Mouse (Mus musculus) limb, embryonic 11.5 days (tissue): ENCODE results near the gene Kat6b. TPM values are rescaled to one million over a fixed set of nuclear protein-coding genes. Genes with fewer than 3 reads are reported as not detected.

Source experiments
- ATAC-seq: fragments of 200-750 bp; cut with Nextera tagmentation; 2 replicates; pipeline ENCODE4 v1.8.0; 2017; ENCODE audit warnings: low read depth; ENCODE audit not compliant: insufficient number of reproducible peaks, low FRiP score, low TSS enrichment
- DNase-seq: peaks from one replicate; pipeline ENCODE4 v3.0.0-alpha.2; 2015; ENCODE audit warnings: low spot score
- H3K27ac ChIP-seq: fragments of 300-500 bp; sonication (generic); replicated peaks from 2 replicates; pipeline ENCODE4 v1.5.1; 2014; ENCODE audit warnings: low read depth, mild to moderate bottlenecking, low read length
- H3K27me3 ChIP-seq: fragments of 300-500 bp; sonication (generic); 2 replicates; pipeline ENCODE4 v1.6.1; 2014; ENCODE audit warnings: mild to moderate bottlenecking, low read length, mixed read lengths; ENCODE audit not compliant: control insufficient read depth, insufficient read depth
- H3K36me3 ChIP-seq: fragments of 300-500 bp; sonication (generic); 2 replicates; pipeline ENCODE4 v1.6.1; 2014; ENCODE audit warnings: mild to moderate bottlenecking, low read length, moderate library complexity, mixed read lengths; ENCODE audit not compliant: control insufficient read depth, insufficient read depth
- H3K4me1 ChIP-seq: fragments of 300-500 bp; sonication (generic); 2 replicates; pipeline ENCODE4 v1.6.1; 2014; ENCODE audit warnings: low read length, mixed read lengths; ENCODE audit not compliant: control insufficient read depth, insufficient read depth
- H3K4me2 ChIP-seq: fragments of 300-500 bp; sonication (generic); 2 replicates; pipeline ENCODE4 v1.6.1; 2014; ENCODE audit warnings: low read depth, mild to moderate bottlenecking, moderate library complexity; ENCODE audit not compliant: severe bottlenecking
- H3K4me3 ChIP-seq: fragments of 300-500 bp; sonication (generic); 2 replicates; pipeline ENCODE4 v1.5.1; 2014; ENCODE audit warnings: low read depth, low read length
- H3K9ac ChIP-seq: fragments of 300-500 bp; sonication (generic); 2 replicates; pipeline ENCODE4 v1.6.1; 2014; ENCODE audit warnings: mild to moderate bottlenecking, low read length
- H3K9me3 ChIP-seq: fragments of 300-500 bp; sonication (generic); 2 replicates; pipeline ENCODE4 v1.6.1; 2016; ENCODE audit warnings: low read length; ENCODE audit not compliant: control insufficient read depth
- WGBS: fragments of 180-500 bp; shearing (Covaris S2); extraction: QIAGEN DNeasy Blood & Tissue Kit; methylation state at CpG from one replicate; pipeline ENCODE4 v1.1.7; 2014; 5-methylcytosine and 5-hydroxymethylcytosine counted together
- polyA plus RNA-seq: library from polyadenylated mRNA; unstranded; fragments of >200 nt; fragmentation: Nextera tagmentation; extraction: Ambion mirVana; gene quantifications from 2 replicates; pipeline ENCODE4 v1.2.1, GENCODE M21; 2014

Gene Kat6b
- polyA plus RNA-seq, 1 experiment from 2014 or later = 22.8 TPM

GRCm38 (mm10) chr14:21586481-21587118 lies 105.4 kb downstream of the Kat6b start:
- H3K27me3 ChIP-seq = no peaks in the 10 kb centered on the region
- H3K4me1 ChIP-seq = peaks cover 24% of the 10 kb centered on the region
- no peak overlapping the region for H3K9ac ChIP-seq
- 20% methylated on average over 4 of the region's 4 CpGs for WGBS
- no peak overlapping the region for H3K27ac ChIP-seq
- ATAC-seq = no peak
- H3K4me2 ChIP-seq = no peak overlapping the region
- no peak for DNase-seq
- no peaks in the 10 kb centered on the region for H3K9me3 ChIP-seq
- H3K36me3 ChIP-seq = no peaks in the 10 kb centered on the region; the same call in none of the 2 replicates
- H3K4me3 ChIP-seq = no peak overlapping the region

GRCm38 (mm10) chr14:21587931-21588330 lies 106.7 kb downstream of the Kat6b start:
- H3K4me2 ChIP-seq = no peak overlapping the region
- no peaks in the 10 kb centered on the region; the same call in none of the 2 replicates for H3K36me3 ChIP-seq
- peaks cover 21% of the 10 kb centered on the region for H3K4me1 ChIP-seq
- no peak overlapping the region for H3K9ac ChIP-seq
- WGBS = 75% methylated on average over 2 of the region's 2 CpGs
- no peak overlapping the region for H3K27ac ChIP-seq
- H3K4me3 ChIP-seq = no peak overlapping the region
- peaks cover 2% of the 10 kb centered on the region; the same call in 1 of the 2 replicates for H3K9me3 ChIP-seq
- H3K27me3 ChIP-seq = no peaks in the 10 kb centered on the region
- DNase-seq = no peak
- no peak for ATAC-seq

- WGBS = 92% methylated on average over 7 of the region's 7 CpGs
- Histone ChIP-seq H3K9ac (no peak overlapping the region), H3K4me1 (peaks cover 16% of the 10 kb centered on the region), H3K27me3 (no peaks in the 10 kb centered on the region), H3K4me3 (no peak overlapping the region), H3K9me3 (peaks cover 2% of the 10 kb centered on the region; the same call in 1 of the 2 replicates), H3K36me3 (no peaks in the 10 kb centered on the region; the same call in none of the 2 replicates), H3K4me2 (no peak overlapping the region), H3K27ac (no peak overlapping the region)
- DNase-seq (no peak), ATAC-seq (no peak)
Measured at GRCm38 (mm10) chr14:21589620-21590019, 108.4 kb downstream of the Kat6b start.

GRCm38 (mm10) chr14:21590205-21590604 lies 109.0 kb downstream of the Kat6b start:
- Histone ChIP-seq H3K4me2 (no peak overlapping the region), H3K9ac (no peak overlapping the region), H3K4me3 (no peak overlapping the region), H3K36me3 (no peaks in the 10 kb centered on the region; the same call in none of the 2 replicates), H3K4me1 (peaks cover 14% of the 10 kb centered on the region), H3K27ac (no peak overlapping the region), H3K27me3 (no peaks in the 10 kb centered on the region), H3K9me3 (peaks cover 2% of the 10 kb centered on the region; the same call in 1 of the 2 replicates)
- ATAC-seq = no peak
- 98% methylated on average over 4 of the region's 4 CpGs for WGBS
- no peak for DNase-seq

- DNase-seq (no peak), ATAC-seq (no peak)
- H3K4me2 ChIP-seq = no peak overlapping the region
- WGBS = 100% methylated on average over 1 of the region's 1 CpGs
- H3K4me3 ChIP-seq = no peak overlapping the region
- H3K9me3 ChIP-seq = peaks cover 2% of the 10 kb centered on the region; the same call in 1 of the 2 replicates
- H3K4me1 ChIP-seq = peaks cover 2% of the 10 kb centered on the region; the same call in 1 of the 2 replicates
- no peaks in the 10 kb centered on the region; the same call in none of the 2 replicates for H3K36me3 ChIP-seq
- no peaks in the 10 kb centered on the region for H3K27me3 ChIP-seq
- H3K27ac ChIP-seq = no peak overlapping the region
- no peak overlapping the region for H3K9ac ChIP-seq
Measured at GRCm38 (mm10) chr14:21592152-21592551, 110.9 kb downstream of the Kat6b start.

GRCm38 (mm10) chr14:21592985-21593750 lies 111.9 kb downstream of the Kat6b start:
- H3K9ac ChIP-seq = no peak overlapping the region
- H3K27me3 ChIP-seq = no peaks in the 10 kb centered on the region
- H3K27ac ChIP-seq = no peak overlapping the region
- DNase-seq (no peak), ATAC-seq (no peak)
- H3K36me3 ChIP-seq = no peaks in the 10 kb centered on the region; the same call in none of the 2 replicates
- H3K9me3 ChIP-seq = peaks cover 2% of the 10 kb centered on the region; the same call in 1 of the 2 replicates
- no peak overlapping the region for H3K4me2 ChIP-seq
- no peak overlapping the region for H3K4me3 ChIP-seq
- WGBS = 86% methylated on average over 8 of the region's 8 CpGs
- no peaks in the 10 kb centered on the region for H3K4me1 ChIP-seq

- Histone ChIP-seq H3K27me3 (no peaks in the 10 kb centered on the region), H3K4me2 (no peak overlapping the region), H3K27ac (no peak overlapping the region), H3K36me3 (no peaks in the 10 kb centered on the region), H3K9me3 (no peaks in the 10 kb centered on the region), H3K9ac (no peak overlapping the region), H3K4me3 (no peak overlapping the region), H3K4me1 (peaks cover 3% of the 10 kb centered on the region)
- 66% methylated on average over 9 of the region's 9 CpGs for WGBS
- DNase-seq (no peak), ATAC-seq (no peak)
Measured at GRCm38 (mm10) chr14:21599446-21600173, 118.4 kb downstream of the Kat6b start.

GRCm38 (mm10) chr14:21600174-21600566 lies 118.9 kb downstream of the Kat6b start:
- Histone ChIP-seq H3K27ac (no peak overlapping the region), H3K4me2 (no peak overlapping the region), H3K9ac (no peak overlapping the region), H3K4me1 (peaks cover 3% of the 10 kb centered on the region), H3K9me3 (no peaks in the 10 kb centered on the region), H3K4me3 (no peak overlapping the region), H3K27me3 (no peaks in the 10 kb centered on the region), H3K36me3 (no peaks in the 10 kb centered on the region)
- DNase-seq = no peak
- WGBS = 78% methylated on average over 5 of the region's 5 CpGs
- no peak for ATAC-seq
